Mouse (Mus musculus): ENCODE measurements around the gene Wdsub1.

Gene Wdsub1

GRCm38 (mm10) chr2:59841189-59841939, 41.0 kb downstream of the Wdsub1 start:
- DNase-seq (ENCODE audit: low spot score in 2 of 2) = peak; percentile 46 to 59

- DNase-seq (ENCODE audit: low spot score in 2 of 2) = no peak
Observed at GRCm38 (mm10) chr2:59840191-59840590, 42.2 kb downstream of the Wdsub1 start.

- no peak for DNase-seq (ENCODE audit: low spot score in 2 of 2)
Observed at GRCm38 (mm10) chr2:59839755-59840154, 42.6 kb downstream of the Wdsub1 start.

- peak; percentile 59 to 84 for DNase-seq (ENCODE audit: low spot score in 2 of 2)
Observed at GRCm38 (mm10) chr2:59838825-59839224, 43.6 kb downstream of the Wdsub1 start.

GRCm38 (mm10) chr2:59831831-59832230, 50.6 kb downstream of the Wdsub1 start:
- peak in 1 of 2 experiments; percentile 41 for DNase-seq (ENCODE audit: low spot score in 2 of 2)

- DNase-seq (ENCODE audit: low spot score in 2 of 2) = no peak
Observed at GRCm38 (mm10) chr2:59830940-59831339, 51.5 kb downstream of the Wdsub1 start.

- peak; percentile 49 to 50 for DNase-seq (ENCODE audit: low spot score in 2 of 2)
Observed at GRCm38 (mm10) chr2:59830151-59830550, 52.2 kb downstream of the Wdsub1 start.

GRCm38 (mm10) chr2:59829718-59830117, 52.7 kb downstream of the Wdsub1 start:
- no peak for DNase-seq (ENCODE audit: low spot score in 2 of 2)

- peak; percentile 69 to 76 for DNase-seq (ENCODE audit: low spot score in 2 of 2)
Observed at GRCm38 (mm10) chr2:59828777-59829508, 53.4 kb downstream of the Wdsub1 start.

- no peak for DNase-seq (ENCODE audit: low spot score in 2 of 2)
Observed at GRCm38 (mm10) chr2:59828103-59828655, 54.2 kb downstream of the Wdsub1 start.

- DNase-seq (ENCODE audit: low spot score in 2 of 2) = no peak
Observed at GRCm38 (mm10) chr2:59825380-59825779, 57.0 kb downstream of the Wdsub1 start.

- DNase-seq (ENCODE audit: low spot score in 2 of 2) = peak; percentile 63 to 69
Observed at GRCm38 (mm10) chr2:59824289-59824688, 58.1 kb downstream of the Wdsub1 start.

GRCm38 (mm10) chr2:59821044-59821443, 61.3 kb downstream of the Wdsub1 start:
- DNase-seq (ENCODE audit: low spot score in 2 of 2) = no peak

- DNase-seq (ENCODE audit: low spot score in 2 of 2) = no peak
Observed at GRCm38 (mm10) chr2:59820088-59820487, 62.3 kb downstream of the Wdsub1 start.

- DNase-seq (ENCODE audit: low spot score in 2 of 2) = no peak
Observed at GRCm38 (mm10) chr2:59819415-59819814, 63.0 kb downstream of the Wdsub1 start.

- no peak for DNase-seq (ENCODE audit: low spot score in 2 of 2)
Observed at GRCm38 (mm10) chr2:59818663-59819062, 63.7 kb downstream of the Wdsub1 start.

GRCm38 (mm10) chr2:59814997-59815396, 67.4 kb downstream of the Wdsub1 start:
- DNase-seq (ENCODE audit: low spot score in 2 of 2) = no peak

GRCm38 (mm10) chr2:59813457-59813856, 68.9 kb downstream of the Wdsub1 start:
- DNase-seq (ENCODE audit: low spot score in 2 of 2) = no peak

GRCm38 (mm10) chr2:59812641-59813040, 69.8 kb downstream of the Wdsub1 start:
- no peak for DNase-seq (ENCODE audit: low spot score in 2 of 2)

GRCm38 (mm10) chr2:59811247-59811646, 71.1 kb downstream of the Wdsub1 start:
- no peak for DNase-seq (ENCODE audit: low spot score in 2 of 2)

- peak in 1 of 2 experiments; percentile 43 for DNase-seq (ENCODE audit: low spot score in 2 of 2)
Observed at GRCm38 (mm10) chr2:59810039-59810438, 72.4 kb downstream of the Wdsub1 start.

- DNase-seq (ENCODE audit: low spot score in 2 of 2) = no peak
Observed at GRCm38 (mm10) chr2:59808608-59809007, 73.8 kb downstream of the Wdsub1 start.

- DNase-seq (ENCODE audit: low spot score in 2 of 2) = no peak
Observed at GRCm38 (mm10) chr2:59806038-59806437, 76.4 kb downstream of the Wdsub1 start.

All from heart, adult 9 months (tissue).